Mouse (Mus musculus) G1E (cell line): ENCODE data around the gene Dok3.

Experiments used
- CTCF ChIP-seq: IDR thresholded peaks from 2 replicates; pipeline ENCODE4 v1.5.1; 2012; ENCODE audit warnings: low read depth, low read length, inconsistent platforms, mixed read lengths
- GATA1 ChIP-seq: IDR thresholded peaks from 2 replicates; pipeline ENCODE4 v1.6.1; 2012; ENCODE audit warnings: borderline replicate concordance, low read length, inconsistent platforms, mixed read lengths
- GATA2 ChIP-seq: IDR thresholded peaks from 2 replicates; pipeline ENCODE4 v1.6.1; 2012; ENCODE audit warnings: low read depth, low read length, inconsistent platforms, borderline replicate concordance
- POLR2AphosphoS5 ChIP-seq: IDR thresholded peaks from 2 replicates; pipeline ENCODE4 v1.6.1; 2012; ENCODE audit warnings: low read depth, low read length, inconsistent platforms; ENCODE audit not compliant: insufficient replicate concordance
- TAL1 ChIP-seq: conservative IDR thresholded peaks from 2 replicates; pipeline ENCODE4 v1.6.1; 2012; ENCODE audit warnings: low read depth, low read length, inconsistent platforms, mixed read lengths

DNA sequence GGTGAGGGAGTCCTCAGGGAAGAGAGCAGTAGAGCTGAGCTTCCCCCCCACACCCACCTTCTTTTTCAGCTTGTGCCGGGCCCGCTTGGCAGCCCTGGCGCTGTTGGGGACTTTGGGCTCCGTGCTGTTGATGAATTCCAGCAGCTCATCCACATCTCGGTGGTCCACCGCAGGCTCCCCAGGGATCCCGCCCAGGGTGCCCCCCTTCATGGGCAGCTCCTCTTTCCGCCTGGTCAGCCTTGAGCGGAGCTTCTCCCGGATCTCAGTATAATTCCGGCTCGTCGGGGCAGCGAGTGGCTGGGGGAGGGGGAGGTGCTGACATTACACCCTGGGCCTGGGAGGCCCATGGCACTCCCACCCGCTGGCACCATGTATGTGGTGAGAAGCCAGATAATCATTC is 20.0 kb upstream of the Dok3 start:
- no peak for TF ChIP-seq CTCF
- TF ChIP-seq GATA1: no peak
- no peak for TF ChIP-seq POLR2AphosphoS5
- TF ChIP-seq TAL1: no peak
- TF ChIP-seq GATA2: no peak
